Mouse (Mus musculus): Measurements from ENCODE around the gene Bloc1s4.

DNA sequence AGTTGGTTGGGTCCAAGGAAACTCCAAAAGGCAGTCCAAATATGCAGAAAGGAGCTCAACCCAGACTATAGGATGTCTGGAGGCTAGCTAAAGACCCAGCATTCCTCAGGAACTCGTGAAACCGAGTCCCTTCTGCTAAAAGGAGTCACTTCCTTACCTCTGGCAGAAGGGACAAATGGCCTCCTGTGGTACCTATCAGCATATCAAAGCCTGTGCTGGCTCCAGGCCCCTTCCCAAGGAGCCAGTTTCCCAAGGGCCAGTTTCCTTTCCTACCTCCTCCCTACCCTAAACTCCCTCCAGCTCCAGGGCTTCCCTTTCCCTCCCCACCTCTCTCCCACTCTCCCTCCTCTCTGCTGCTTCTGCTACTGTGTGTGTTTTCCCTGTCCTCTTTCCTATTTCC lies 28.7 kb upstream of the Bloc1s4 start:
- TF ChIP-seq CTCF (IDR thresholded peaks at IDR 0.05; ENCODE audit: borderline replicate concordance, extremely low read depth, insufficient read depth, insufficient read length) (no peak), POLR2A (IDR thresholded peaks at IDR 0.05; ENCODE audit: borderline replicate concordance, extremely low read depth, insufficient read depth, insufficient read length, poor library complexity, severe bottlenecking) (no peak)

Measured in brain, embryonic 14.5 days (tissue).